ENCODE assay signal across 33 mouse cellular contexts in the genomic region with DNA sequence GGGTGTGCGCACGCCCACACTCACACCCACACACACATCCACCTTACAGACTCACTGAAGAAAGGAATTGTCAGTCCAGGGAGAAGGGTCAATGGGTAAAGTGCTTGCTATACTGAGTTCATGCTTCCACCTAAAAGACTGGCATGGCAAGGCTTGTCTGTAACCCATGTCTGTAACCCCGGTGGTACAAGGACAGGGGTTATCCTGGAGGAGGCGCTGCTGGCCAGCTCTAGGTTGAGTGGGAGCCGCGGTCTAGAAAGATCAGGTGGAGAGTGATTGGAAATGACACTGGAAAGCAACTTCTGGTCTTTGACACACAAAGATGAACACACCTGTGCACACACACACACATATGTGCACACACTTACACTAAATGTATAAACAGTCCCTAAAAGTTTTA. TPM values are rescaled to one million over a fixed set of nuclear protein-coding genes. Genes with fewer than 3 reads are reported as not detected.
DNase-seq lines count a peak whose midpoint lies in the region; ATAC-seq and TF ChIP-seq lines count a peak whose summit lies in the region.
"Had no signal": no experiment of that assay in that cellular context is flagged by ENCODE, and none has a peak within 500 bp of the region (broad histone marks: within the 10 kb centered on the region; RNA-seq: fewer than 3 reads in every experiment).

No protein-coding gene starts in this region.

- H3K36me3 ChIP-seq in liver, embryonic 11.5 days (ENCODE audit: control insufficient read depth, insufficient read depth, low read length), result no peaks in the 10 kb centered on the region
- H3K36me3 ChIP-seq in E14TG2a.4 (ENCODE audit: insufficient read depth, low read length) (no peaks in the 10 kb centered on the region), ES-E14 (ENCODE audit: control insufficient read depth, insufficient read depth, low read length, poor library complexity, severe bottlenecking) (no peaks in the 10 kb centered on the region)
- H3K36me3 ChIP-seq: embryonic facial prominence, embryonic 13.5 days; forebrain, embryonic 10.5 days; heart, embryonic 12.5 days; hindbrain, embryonic 15.5 days had no signal

- in situ Hi-C loops in ES-E14 (cut with MboI; ENCODE audit: low sequenced_read_pairs in 2 of 2, unreplicated experiment in 2 of 2), result loop anchor here in 1 of 2 experiments (5.0 kb wide), 1 partner anchor 152 kb away; no protein-coding TSS in a partner anchor

- 0 out of 2 replicates have a peak, but pooled peaks have one; percentile 15 for TF ChIP-seq CTCF in E14TG2a.4 (conservative IDR thresholded peaks at IDR 0.05; ENCODE audit: low read length)

- H3K9ac ChIP-seq in liver, embryonic 11.5 days (ENCODE audit: low read depth, low read length), result no peak overlapping the region
- 0 out of 2 replicates have a peak overlapping the region, but pooled peaks have one; percentile 22 for H3K9ac ChIP-seq in ES-E14 (ENCODE audit: insufficient read depth, low read depth, low read length, poor library complexity, severe bottlenecking)
- H3K9ac ChIP-seq: embryonic facial prominence, embryonic 13.5 days; heart, embryonic 12.5 days; hindbrain, embryonic 15.5 days; lung, embryonic 14.5 days had no signal

- H3K4me1 ChIP-seq in liver, embryonic 11.5 days (replicated peaks; ENCODE audit: control insufficient read depth, insufficient read depth, low read length), result peaks cover 15% of the 10 kb centered on the region
- H3K4me1 ChIP-seq in E14TG2a.4 (replicated peaks; ENCODE audit: low read depth, low read length) (peaks cover 48% of the 10 kb centered on the region), ES-E14 (ENCODE audit: control insufficient read depth in 2 of 2, insufficient read depth in 2 of 2, low read length in 2 of 2, poor library complexity in 1 of 2) (peaks cover 0 to 7% of the 10 kb centered on the region in 2 experiments; a peak in 1 of 4 replicates)

- H3K9me3 ChIP-seq in liver, embryonic 11.5 days (ENCODE audit: control insufficient read depth, low read length), result no peaks in the 10 kb centered on the region
- H3K9me3 ChIP-seq in E14TG2a.4 (ENCODE audit: low read length) (no peaks in the 10 kb centered on the region), ES-E14 (ENCODE audit: control insufficient read depth, insufficient read depth, low read depth, low read length) (no peaks in the 10 kb centered on the region)
- H3K9me3 ChIP-seq: embryonic facial prominence, embryonic 13.5 days; forebrain, embryonic 10.5 days; heart, embryonic 12.5 days; hindbrain, embryonic 15.5 days had no signal

- peak; percentile 16 for DNase-seq in liver
- no peak for DNase-seq in liver, embryonic 11.5 days (ENCODE audit: low spot score)
- DNase-seq in ES-E14 (ENCODE audit: low read depth, low spot score), result no peak
- peak; percentile 38 for DNase-seq in adipocyte (ENCODE audit: low spot score)
- DNase-seq in thymus, postnatal 0 days (ENCODE audit: low spot score), result no peak
- no peak for DNase-seq in left cerebral cortex, postnatal 36 days (ENCODE audit: low spot score in 2 of 2)
- DNase-seq: adrenal gland, postnatal 14 days; cerebellum, adult 11 months; cerebellum, postnatal 10 days; heart, adult 2 months; kidney, adult 2 months; kidney, postnatal 10 days; layer of hippocampus, postnatal 36 days; lung, embryonic 14.5 days; retina, postnatal 1 day; right cerebral cortex, postnatal 14 days; spleen, adult 18-20 months; thymus, postnatal 36 days had no signal

- intact Hi-C loops in left cerebral cortex, postnatal 36 days (cut with DNase I), result loop anchor here (5.0 kb wide), 1 partner anchor 162 kb away; no protein-coding TSS in a partner anchor

- no peaks in the 10 kb centered on the region for H3K27me3 ChIP-seq in liver, embryonic 11.5 days (replicated peaks; ENCODE audit: control insufficient read depth, insufficient read depth, low read length)
- H3K27me3 ChIP-seq in E14TG2a.4 (ENCODE audit: insufficient read depth, low read length), result peaks cover 3% of the 10 kb centered on the region; the same call in 1 of the 2 replicates

- 57% methylated on average over 6 of the region's 6 CpGs for WGBS in liver, embryonic 11.5 days

- no peak overlapping the region for H3K27ac ChIP-seq in liver, embryonic 11.5 days (ENCODE audit: low read depth, low read length)
- H3K27ac ChIP-seq in ES-E14 (ENCODE audit: insufficient read depth, low read depth, low read length, poor library complexity, severe bottlenecking), result no peak overlapping the region
- H3K27ac ChIP-seq: embryonic facial prominence, embryonic 13.5 days; forebrain, embryonic 10.5 days; heart, adult 2 months; hindbrain, embryonic 15.5 days had no signal

- no peak for ATAC-seq in liver, embryonic 11.5 days (replicated peaks; ENCODE audit: low FRiP score)
- ATAC-seq: CD4-positive, CD25-positive, alpha-beta regulatory T cell, adult 4 months; forebrain, embryonic 16.5 days; inflammation-experienced regulatory T-cells, adult 6 months had no signal

- no peak overlapping the region for H3K4me3 ChIP-seq in liver, embryonic 11.5 days (ENCODE audit: low read depth, low read length)
- H3K4me3 ChIP-seq in E14TG2a.4 (replicated peaks; ENCODE audit: low read length) (no peak overlapping the region), ES-E14 (ENCODE audit: insufficient read depth in 1 of 2, low read depth in 1 of 2, low read length in 2 of 2, poor library complexity in 1 of 2, severe bottlenecking in 1 of 2) (no peak overlapping the region)
- H3K4me3 ChIP-seq: embryonic facial prominence, embryonic 13.5 days; forebrain, embryonic 10.5 days; heart, adult 2 months; heart, embryonic 12.5 days; hindbrain, embryonic 15.5 days had no signal

- H3K4me2 ChIP-seq in liver, embryonic 11.5 days, result no peak overlapping the region
- H3K4me2 ChIP-seq: embryonic facial prominence, embryonic 13.5 days; heart, embryonic 12.5 days; hindbrain, embryonic 15.5 days; lung, embryonic 14.5 days; midbrain, embryonic 11.5 days had no signal

TF ChIP-seq in ES-E14, 5 proteins besides CTCF, POLR2A, EP300 and RAD21:
- TF ChIP-seq ZNF384 (IDR thresholded peaks at IDR 0.05; ENCODE audit: low read depth, low read length), result no peak
- TF ChIP-seq MAFK (IDR thresholded peaks at IDR 0.05; ENCODE audit: insufficient read depth, low read depth, low read length), result no peak
- TF ChIP-seq HCFC1 (IDR thresholded peaks at IDR 0.05; ENCODE audit: borderline replicate concordance, insufficient read depth, low read length), result no peak
- TF ChIP-seq CHD2 (IDR thresholded peaks at IDR 0.05; ENCODE audit: low read depth, low read length), result no peak
- TF ChIP-seq ZC3H11A (IDR thresholded peaks at IDR 0.05; ENCODE audit: borderline replicate concordance, low read depth, low read length), result peak; percentile 32; the same call in 1 of the 2 replicates

RNA-seq across cellular contexts. Expression of a gene that starts 11.1 kb away (rescaled TPM):
- polyA plus RNA-seq in liver, embryonic 11.5 days (2014; fragmentation: Nextera tagmentation; extraction: Ambion mirVana), result 15.1 and 18.9 TPM in 2 replicates
- 1,985 and 2,453 TPM in 2 replicates for total RNA-seq in ES-E14 (2012; rRNA removed)
- polyA plus RNA-seq in thymus, postnatal 0 days (2015; fragmentation: Nextera tagmentation; extraction: Ambion mirVana), result 47.9 and 71.3 TPM in 2 replicates
- total RNA-seq in left cerebral cortex, postnatal 36 days (2021), result 100 to 1,000 TPM; 148 to 154 TPM
- polyA plus RNA-seq: liver, adult 2 months had no signal

RNA-seq across cellular contexts. Expression of a gene that starts 12.2 kb away (rescaled TPM):
- 45.6 and 60.2 TPM in 2 replicates for polyA plus RNA-seq in liver, embryonic 11.5 days (2014; fragmentation: Nextera tagmentation; extraction: Ambion mirVana)
- total RNA-seq in ES-E14 (2012; rRNA removed), result 806 and 880 TPM in 2 replicates
- 278 and 396 TPM in 2 replicates for polyA plus RNA-seq in thymus, postnatal 0 days (2015; fragmentation: Nextera tagmentation; extraction: Ambion mirVana)
- 10 to 100 TPM; 60.7 to 62.3 TPM for total RNA-seq in left cerebral cortex, postnatal 36 days (2021)

RNA-seq across cellular contexts. Expression of a gene that starts 13.1 kb away (rescaled TPM):
- 4.1 TPM in 2 replicates for polyA plus RNA-seq in liver, embryonic 11.5 days (2014; fragmentation: Nextera tagmentation; extraction: Ambion mirVana)
- total RNA-seq in ES-E14 (2012; rRNA removed), result not detected in 2 replicates
- 3.4 and 5.0 TPM in 2 replicates for polyA plus RNA-seq in thymus, postnatal 0 days (2015; fragmentation: Nextera tagmentation; extraction: Ambion mirVana)
- 1 to 10 TPM; 2.1 to 2.2 TPM for total RNA-seq in left cerebral cortex, postnatal 36 days (2021)
- total RNA-seq: common myeloid progenitor, adult 5-6 weeks had no signal

RNA-seq across cellular contexts. Expression of a gene that starts 17.5 kb away (rescaled TPM):
- polyA plus RNA-seq in liver, embryonic 11.5 days (2014; fragmentation: Nextera tagmentation; extraction: Ambion mirVana), result 3.5 and 5.0 TPM in 2 replicates
- total RNA-seq in ES-E14 (2012; rRNA removed), result 46.0 TPM in 2 replicates
- 101 and 145 TPM in 2 replicates for polyA plus RNA-seq in thymus, postnatal 0 days (2015; fragmentation: Nextera tagmentation; extraction: Ambion mirVana)
- 10 to 100 TPM; 27.9 to 34.6 TPM for total RNA-seq in left cerebral cortex, postnatal 36 days (2021)

RNA-seq across cellular contexts. Expression of a gene that starts 34.2 kb away (rescaled TPM):
- polyA plus RNA-seq in liver, embryonic 11.5 days (2014; fragmentation: Nextera tagmentation; extraction: Ambion mirVana), result 0.93 and 1.5 TPM in 2 replicates
- not detected in 2 replicates for total RNA-seq in ES-E14 (2012; rRNA removed)
- 0.64 and 0.76 TPM in 2 replicates for polyA plus RNA-seq in thymus, postnatal 0 days (2015; fragmentation: Nextera tagmentation; extraction: Ambion mirVana)
- total RNA-seq in left cerebral cortex, postnatal 36 days (2021), result not detected
- total RNA-seq: gastrocnemius, adult 8-10 months; heart, adult 2 months; hematopoietic stem cell, adult 5-6 weeks; layer of hippocampus, postnatal 36 days; liver, adult 2 months had no signal
- polyA plus RNA-seq: CD4-positive, CD25-positive, alpha-beta regulatory T cell, adult 4 months; embryonic facial prominence, embryonic 13.5 days; forebrain, embryonic 10.5 days; forebrain, embryonic 16.5 days; heart, adult 2 months; inflammation-experienced regulatory T-cells, adult 6 months; kidney, adult 2 months; large intestine, adult 2 months; limb, embryonic 11.5 days; liver, adult 2 months had no signal

Comparison
In these comparisons a context has a peak if more than half of its experiments do, and no peak if none do; other contexts are left out.
1. DNase-seq: peak in liver (single experiment) and adipocyte (single experiment); none in liver, embryonic 11.5 days (single experiment), ES-E14 (single experiment), thymus, postnatal 0 days (single experiment) and left cerebral cortex, postnatal 36 days (0 of 2).
2. RNA of a gene that starts 11.1 kb away (total RNA-seq): 1,985 to 2,453 TPM in ES-E14; 148 to 154 TPM in left cerebral cortex, postnatal 36 days; every median in the first group is over 10 times any median in the second.
3. RNA of a gene that starts 12.2 kb away (total RNA-seq): 806 to 880 TPM in ES-E14; 60.7 to 62.3 TPM in left cerebral cortex, postnatal 36 days; every median in the first group is over 10 times any median in the second.